Mouse (Mus musculus) thymus, postnatal 25 days (tissue): ENCODE results near the gene Hoxd10.

Experiments
- DNase-seq: peaks from one replicate; pipeline ENCODE4 v3.0.0; 2022

The Hoxd10 gene

DNA sequence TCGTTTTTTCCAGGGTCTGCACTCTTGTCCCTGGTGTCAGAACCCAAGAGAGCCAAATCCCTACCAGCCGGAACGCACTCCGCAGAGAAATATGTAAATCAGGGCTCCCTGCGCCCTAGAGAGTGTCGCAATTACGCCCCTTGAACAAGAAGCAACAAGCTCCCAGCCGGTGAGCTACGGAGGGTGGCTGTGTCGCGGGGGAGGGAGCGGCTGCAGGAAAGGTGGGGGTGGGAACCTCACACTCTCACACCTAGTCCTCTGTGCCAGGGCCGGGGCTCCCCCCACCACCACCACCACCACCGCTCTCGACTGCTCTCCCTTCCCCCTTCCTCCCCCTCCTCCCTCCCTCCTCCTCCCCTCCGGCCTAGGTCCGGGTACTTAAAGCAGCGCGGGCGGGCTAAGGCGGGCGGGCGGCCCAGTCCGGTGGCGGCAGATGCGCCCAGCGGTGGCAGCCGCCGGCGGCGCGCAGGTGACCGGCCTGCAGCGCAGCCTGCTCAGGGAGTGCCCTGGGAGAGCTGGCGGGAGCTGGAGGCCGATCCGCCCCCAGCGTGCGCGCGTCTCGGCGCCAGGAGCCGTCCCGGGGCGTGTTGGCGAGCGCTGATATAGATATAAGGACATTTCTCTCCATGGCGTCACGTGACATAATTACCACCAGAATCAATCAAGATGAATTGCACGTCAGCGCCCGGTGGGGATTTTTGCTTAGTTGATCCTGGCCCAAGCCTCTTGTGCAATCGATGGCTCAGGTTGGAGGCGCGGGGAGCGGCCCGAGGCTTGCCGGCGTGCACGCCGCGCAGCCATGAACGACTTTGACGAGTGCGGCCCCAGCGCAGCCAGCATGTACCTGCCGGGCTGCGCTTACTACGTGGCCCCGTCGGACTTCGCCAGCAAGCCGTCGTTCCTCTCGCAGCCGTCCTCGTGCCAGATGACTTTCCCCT, 9.9 kb upstream of the Hoxd10 start:
- no peak for DNase-seq

DNA sequence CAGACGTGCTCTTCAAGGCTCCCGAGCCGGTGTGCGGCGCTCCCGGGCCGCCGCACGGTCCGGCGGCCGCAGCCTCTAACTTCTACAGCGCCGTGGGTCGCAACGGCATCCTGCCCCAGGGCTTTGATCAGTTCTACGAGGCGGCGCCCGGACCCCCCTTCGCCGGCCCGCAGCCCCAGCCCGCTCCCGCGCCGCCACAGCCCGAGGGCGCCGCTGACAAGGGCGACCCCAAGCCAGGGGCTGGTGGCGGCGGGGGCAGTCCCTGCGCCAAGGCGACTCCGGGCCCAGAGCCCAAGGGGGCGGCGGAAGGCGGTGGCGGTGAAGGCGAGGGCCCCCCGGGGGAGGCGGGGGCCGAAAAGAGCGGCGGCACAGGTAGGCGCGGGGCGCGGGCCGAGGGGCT, 8.9 kb upstream of the Hoxd10 start:
- DNase-seq: no peak

DNA sequence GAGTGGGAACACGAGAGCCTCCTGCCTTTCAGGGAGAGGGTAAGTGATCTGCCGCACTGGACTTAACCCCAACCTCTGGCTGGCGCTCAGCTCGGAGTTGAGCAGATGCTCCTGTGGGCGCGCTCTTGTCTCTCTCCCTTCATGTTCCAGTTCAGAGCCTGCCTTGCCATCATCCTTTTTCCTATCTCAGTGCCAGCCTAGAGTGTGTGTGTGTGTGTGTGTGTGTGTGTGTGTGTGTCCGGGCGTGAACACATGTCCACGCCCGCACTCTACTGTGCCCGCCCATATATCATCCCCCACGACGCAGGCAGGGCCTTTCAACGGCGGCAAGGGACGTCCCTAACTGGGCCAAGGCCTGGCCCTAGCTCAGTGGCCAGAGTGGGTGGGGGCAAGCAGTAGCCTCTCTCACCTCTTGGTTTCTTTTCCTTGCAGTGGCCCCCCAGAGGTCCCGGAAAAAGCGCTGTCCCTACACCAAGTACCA, 8.2 kb upstream of the Hoxd10 start:
- DNase-seq: no peak

DNA sequence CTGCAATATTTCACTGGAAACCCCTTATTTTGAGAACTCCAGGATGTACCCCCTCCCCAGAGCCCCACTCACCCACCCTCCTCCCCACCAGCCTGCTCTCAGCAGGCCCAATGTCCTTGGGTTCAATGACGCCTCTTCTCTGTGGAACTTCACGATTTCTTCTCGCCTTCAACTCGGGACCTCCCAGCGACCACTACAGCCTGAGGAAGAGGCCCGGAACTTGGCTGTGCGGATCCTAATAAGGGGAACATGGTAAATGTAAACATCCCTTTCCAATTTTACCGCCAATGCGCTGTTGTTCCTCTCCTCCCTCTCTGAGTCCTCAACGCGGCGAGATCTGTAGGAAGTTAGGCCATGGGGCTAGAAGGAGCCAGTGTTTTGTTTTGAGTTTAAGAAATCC, 7.6 kb upstream of the Hoxd10 start:
- no peak for DNase-seq

DNA sequence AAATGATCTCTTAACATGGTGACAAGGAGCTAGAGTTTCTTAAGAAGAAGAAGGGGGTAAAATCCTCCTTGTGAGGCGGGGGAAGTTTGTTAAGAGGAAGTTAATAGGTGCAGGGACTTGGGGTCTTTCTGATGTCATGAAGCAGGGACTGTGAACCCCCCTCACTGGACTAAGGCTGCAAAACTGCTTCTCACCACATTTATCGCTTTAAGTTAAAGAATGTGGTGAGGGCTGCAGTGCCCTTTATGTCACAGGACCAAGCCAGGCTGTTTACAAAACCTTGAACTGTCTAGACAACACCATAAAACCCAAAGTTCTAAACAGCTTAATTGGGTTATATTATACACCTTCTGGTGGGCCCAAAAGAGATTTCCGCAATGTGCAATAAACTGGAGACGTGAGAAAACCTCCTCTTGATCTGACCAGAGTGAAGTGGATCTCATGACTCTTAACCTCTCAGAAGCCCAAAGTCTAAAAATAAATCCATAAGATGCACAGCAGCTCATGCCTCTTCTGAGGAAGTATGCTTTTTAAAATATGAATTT, 6.6 kb upstream of the Hoxd10 start:
- no peak for DNase-seq

DNA sequence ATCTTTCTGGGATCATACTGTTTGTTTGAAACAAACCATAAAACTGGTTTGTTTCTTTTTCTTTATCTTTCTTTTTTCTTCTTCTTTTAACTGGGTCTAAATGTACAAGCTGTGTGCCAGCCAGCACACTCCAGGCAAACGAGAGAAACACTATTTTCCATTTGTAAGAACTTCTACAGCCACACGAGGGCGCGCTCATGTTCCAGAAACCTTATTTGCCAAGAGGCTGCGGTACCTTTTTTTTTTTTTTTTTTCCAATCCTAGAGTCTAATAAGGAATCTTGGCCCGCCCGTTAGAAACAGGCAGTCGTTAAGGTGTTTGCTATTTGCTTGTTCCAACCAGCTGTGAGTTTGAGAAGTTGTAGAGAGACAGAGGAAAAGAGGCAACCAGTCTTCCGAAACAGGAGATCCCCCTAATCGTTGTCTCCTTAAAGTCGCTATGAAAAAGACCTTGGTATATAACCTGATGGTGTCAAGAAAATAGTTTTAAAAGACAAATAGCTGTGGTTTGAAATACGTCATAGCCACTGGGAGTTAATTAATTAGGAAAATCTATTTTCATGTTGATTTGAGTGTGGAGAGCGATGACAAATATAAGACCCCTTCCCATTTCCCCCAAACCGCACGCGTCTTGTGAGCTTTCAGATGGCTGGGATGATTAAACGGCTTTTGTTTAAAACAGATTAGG, 5.3 kb upstream of the Hoxd10 start:
- no peak for DNase-seq

DNA sequence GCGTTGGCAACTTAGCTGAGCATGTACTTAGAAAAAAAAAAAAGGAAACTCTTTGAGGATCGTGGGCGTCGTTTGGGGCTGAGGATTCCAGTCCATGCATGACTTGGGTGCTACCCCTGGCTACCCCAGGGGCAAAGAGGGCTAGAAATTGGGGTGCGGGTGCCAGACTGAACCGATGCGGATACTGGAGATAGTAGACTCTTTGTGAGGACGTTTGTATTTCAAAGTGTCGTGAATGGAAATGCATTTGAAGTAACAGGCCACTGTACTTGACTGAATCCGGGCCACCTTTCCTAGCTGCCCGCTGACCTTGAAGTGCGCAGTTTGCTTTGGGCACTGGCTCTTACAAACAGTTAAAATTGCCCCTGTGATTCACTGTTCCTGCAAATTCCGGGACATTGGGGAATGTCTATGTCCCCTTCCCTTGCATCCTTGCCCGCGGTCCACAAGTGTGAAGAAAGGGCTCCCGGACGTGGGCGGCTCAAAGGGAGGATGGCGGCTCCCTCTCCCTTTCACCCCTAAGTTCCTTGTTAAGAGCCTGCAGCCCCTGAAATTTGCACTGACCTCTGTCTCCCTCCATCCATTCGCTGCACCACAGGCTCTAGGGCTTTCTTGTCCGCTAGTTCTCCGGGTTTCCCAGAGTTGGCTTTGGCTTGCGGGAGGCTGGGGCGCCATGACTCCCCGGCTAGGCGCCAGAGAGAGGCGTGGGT, 4.6 kb upstream of the Hoxd10 start:
- DNase-seq: no peak

DNA sequence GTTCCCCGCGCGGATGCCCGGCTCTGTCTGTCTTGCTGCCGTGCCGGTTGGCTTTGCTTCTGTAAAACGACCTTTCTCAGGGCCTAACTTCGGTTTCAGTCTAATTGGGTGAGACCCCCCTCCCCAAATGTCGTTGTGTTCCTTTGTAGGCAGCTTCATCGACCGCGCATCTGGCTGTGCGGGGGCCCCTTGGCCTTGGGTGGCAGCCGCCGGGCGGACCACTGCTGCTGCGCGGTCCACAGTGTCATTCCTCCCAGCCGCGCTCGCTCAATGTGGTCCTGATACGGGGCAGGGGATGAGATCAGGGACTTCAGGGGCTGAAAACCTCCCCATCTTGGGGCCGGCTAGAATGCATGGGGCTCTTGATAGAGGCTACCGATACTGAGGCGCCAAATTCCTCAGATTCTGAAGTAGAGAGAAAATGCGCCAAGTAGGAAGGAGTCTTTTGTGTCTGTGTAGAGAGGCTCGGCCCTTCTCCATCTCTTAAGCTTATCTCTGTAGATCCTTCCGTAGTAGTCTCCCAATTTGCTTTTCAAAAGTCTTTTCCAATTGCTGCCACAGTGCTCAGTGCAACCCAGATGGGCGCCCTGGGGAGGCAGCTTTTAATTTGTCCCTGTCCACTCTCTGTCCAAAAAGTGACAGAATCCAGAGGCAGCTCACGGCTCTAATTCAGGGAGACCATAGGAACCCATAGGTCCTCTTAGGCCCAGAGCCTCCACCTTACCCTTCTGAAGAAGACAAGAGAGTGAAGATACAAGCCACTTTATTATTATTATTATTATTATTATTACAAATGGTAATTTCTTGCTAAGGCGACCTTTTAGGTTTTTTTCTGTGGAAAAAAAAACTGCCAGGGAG, 3.8 kb upstream of the Hoxd10 start:
- DNase-seq: no peak

DNA sequence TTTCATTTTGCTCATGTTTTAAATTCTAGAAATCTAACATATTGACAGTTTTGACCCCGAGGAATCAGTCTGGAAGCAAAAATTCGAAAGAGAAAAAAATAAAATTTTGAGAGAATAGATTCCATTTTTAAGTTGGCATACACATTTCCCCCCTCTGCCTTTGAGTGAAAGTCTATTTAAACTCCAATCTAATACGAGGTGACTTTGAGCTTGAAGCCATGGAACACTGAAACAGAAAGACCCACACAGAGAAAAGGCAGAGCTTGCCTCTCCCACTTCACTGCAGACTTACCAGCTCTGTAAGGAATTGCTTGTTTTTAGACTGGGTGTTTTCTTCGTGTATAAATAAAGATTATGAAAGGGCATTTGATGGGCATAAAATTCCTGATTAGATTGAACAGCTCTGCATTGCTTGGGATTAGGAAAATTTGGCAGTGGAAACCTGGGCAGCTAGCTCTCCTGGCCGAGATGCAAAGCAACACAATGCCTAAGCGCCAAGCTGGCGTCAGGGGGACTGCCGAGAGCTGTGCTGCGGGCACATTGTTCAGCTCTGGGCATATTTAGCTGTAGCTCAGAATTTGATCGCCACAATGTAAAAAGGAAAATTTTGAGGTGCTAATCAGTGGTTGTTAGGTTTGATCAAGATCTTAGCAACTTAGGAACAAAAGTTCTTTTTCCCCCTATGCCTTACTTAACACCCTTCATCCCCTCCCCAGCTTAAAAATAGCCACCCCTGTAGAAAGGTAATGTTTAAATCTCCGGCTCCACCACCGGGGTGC, 2.7 kb upstream of the Hoxd10 start:
- DNase-seq: no peak

DNA sequence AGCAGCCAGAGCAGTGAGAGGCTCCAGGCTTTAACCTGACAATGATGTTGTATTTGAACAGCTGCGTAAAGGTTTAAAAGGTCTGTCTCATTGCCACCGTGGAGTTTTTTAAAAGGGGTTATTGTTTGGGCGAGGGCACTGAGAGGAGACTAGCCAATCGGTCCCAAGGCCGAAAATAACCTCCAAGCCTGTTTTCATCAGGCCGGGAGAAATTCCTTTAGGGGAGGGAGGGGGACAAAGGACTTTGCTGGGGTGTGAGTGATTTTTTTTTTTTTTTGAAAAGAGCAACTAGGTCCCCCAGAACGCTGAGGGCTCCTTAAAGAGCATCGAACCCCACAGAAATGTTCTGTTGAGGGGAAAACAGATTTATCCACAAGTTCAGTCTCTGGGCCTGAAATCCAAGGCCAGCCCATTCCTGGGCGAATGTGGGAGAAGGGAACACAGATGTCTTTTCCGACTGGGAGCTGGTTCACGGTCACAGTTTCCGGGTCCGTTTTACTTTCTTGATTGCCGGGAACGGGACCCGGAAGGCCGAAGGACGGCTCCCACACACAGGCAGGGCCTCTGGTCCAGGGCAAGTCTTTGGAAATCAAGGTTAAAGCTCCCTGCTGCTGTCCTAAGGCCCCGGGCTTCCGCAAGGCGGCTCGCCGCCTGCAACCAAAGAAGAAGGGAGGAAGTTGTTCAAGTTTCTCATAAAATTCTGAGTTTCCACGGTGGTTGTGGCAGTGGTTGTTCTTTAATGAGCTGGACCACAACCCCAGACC, 2.0 kb upstream of the Hoxd10 start:
- no peak for DNase-seq

DNA sequence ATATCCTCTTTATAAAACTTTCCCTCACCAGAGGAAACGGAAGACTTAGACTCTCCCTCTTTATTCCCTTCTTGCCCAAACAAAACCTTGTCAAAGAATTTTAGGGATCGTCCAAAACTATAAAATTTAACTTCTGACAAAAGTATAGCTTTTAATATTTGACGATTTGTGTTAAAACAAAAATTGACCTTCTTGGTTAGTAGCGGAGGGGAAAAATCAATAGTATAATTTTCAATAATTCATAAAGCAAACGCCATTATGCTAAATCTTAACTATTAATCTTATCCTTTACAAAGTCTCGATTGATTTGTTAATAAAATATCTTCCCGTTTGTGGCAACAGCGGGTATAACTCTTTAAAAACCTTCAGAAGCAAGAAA, 1.4 kb upstream of the Hoxd10 start:
- DNase-seq: no peak

DNA sequence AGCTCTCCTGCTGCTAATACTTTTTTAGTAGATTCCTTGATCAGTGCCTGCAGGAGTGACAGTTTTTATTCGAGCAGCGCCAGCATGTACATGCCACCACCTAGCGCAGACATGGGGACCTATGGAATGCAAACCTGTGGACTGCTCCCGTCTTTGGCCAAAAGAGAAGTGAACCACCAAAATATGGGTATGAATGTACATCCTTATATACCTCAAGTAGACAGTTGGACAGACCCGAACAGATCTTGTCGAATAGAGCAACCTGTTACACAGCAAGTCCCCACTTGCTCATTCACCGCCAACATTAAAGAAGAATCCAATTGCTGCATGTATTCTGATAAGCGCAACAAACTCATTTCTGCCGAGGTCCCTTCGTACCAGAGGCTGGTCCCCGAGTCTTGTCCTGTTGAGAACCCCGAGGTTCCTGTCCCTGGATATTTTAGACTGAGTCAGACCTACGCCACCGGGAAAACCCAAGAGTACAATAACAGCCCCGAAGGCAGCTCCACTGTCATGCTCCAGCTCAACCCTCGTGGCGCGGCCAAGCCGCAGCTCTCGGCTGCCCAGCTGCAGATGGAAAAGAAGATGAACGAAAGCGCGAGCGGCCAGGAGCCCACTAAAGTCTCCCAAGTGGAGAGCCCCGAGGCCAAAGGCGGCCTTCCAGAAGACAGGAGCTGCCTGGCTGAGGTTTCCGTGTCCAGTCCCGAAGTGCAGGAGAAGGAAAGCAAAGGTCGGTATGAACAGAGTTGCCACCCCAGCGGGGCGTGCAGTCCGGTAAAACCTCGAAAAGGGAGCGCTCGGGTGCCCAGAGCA, 477 bp downstream of the Hoxd10 start:
- no peak for DNase-seq

DNA sequence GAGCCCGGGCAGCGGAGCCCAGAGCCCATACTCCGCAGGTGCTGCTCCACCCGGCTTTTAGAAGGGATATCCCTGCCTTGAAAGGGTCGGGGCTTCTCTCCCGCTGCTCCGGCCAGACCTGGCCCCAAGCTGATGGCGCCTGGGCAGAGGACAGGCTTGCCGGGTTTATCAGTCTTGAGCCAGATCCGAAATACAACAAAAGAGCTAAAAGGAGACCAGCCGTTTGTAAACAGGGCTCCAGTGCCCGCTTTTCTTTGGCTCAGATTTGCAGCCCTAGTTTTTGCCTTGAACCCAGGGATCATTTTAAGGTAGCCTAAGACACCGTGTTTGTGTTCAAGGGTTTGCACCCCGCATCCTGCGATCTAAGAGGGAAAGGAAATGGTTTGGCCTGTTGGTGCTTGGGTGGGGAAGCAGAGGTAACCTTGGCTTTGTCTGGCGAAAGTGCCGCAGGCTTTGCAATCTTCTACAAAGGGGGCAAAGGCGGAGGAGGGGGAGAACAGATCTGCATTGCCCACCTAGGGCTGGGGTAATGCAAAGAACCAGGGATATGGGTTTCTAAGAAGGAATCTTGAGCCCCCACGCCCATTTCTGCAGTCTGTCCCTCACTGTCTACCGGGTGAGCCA, 1.2 kb downstream of the Hoxd10 start:
- DNase-seq: no peak

DNA sequence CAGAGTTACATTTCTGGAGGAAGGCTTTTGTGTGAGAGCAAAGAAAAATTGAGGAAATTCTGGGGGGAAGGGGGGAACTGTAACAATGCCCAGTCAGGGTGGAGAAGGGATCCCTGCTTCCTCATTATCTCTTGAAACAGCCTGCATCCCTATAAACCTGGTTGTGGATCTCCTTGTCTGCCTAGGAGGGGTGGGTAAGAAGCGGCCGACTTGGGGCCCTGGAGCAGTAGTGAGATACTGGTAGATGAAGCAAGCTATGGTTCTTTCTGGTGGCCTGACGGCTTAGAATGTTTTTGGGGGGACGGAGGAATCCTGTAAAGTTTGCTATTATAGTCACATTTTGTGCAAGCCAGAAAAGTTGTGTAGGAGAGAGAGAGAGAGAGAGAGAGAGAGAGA, 1.7 kb downstream of the Hoxd10 start:
- no peak for DNase-seq

DNA sequence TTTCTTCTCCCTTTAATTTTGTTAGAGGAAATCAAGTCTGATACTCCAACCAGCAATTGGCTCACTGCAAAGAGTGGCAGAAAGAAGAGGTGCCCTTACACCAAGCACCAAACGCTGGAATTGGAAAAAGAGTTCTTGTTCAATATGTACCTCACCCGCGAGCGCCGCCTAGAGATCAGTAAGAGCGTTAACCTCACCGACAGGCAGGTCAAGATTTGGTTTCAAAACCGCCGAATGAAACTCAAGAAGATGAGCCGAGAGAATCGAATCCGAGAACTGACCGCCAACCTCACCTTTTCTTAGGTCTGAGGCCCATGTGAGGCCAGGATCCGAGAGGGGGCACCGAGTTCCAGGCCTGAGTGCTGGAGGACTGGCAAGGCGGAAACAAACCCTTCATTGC, 2.3 kb downstream of the Hoxd10 start:
- no peak for DNase-seq

DNA sequence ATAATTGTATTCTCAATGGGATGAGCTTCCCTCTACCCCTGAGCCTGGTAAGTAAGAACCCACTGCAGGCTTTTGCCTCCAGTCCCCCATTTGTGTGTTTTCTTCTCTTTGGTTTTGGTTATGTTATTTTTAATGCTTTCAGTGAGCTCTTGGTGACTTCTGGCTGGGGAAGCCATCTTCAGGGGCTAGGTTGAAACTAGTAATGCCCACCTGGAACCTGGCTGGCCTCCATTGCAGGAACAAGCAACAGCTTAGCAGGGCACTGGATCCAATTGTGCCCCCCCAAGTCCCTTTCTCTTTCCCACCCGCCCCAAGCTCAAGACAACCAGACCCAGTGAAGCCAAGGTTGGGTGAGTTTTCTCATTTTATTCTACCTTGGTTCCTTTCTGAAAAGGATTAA, 3.7 kb downstream of the Hoxd10 start:
- DNase-seq: no peak

DNA sequence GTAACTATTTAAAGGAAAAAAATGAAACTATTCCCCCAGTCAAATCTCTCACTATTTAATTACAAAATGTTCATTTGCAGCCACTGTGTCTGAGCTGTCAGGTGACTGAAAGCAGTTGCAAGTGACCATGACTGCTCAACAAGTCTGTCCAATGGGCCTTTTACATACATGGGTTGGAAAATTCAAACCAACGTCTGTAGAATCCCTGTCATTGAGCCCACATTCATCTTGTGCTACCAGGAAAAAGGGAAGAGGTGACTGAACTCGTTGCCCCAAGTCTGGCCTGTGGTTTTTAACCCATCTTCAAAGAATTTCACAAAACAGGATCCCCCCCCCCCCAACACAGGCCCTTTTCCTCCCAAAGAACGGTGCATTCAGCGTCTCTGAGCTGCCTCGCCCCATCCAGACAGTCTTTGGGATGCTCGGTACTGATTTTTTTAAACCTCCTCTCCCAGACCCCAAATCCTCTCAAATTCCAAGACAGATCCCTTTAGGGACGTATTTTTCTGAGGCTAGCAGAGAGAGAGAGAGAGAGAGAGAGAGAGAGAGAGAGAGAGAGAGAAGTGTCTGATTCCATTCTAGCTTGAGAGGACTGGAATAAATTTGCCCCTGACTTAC, 4.2 kb downstream of the Hoxd10 start:
- no peak for DNase-seq

DNA sequence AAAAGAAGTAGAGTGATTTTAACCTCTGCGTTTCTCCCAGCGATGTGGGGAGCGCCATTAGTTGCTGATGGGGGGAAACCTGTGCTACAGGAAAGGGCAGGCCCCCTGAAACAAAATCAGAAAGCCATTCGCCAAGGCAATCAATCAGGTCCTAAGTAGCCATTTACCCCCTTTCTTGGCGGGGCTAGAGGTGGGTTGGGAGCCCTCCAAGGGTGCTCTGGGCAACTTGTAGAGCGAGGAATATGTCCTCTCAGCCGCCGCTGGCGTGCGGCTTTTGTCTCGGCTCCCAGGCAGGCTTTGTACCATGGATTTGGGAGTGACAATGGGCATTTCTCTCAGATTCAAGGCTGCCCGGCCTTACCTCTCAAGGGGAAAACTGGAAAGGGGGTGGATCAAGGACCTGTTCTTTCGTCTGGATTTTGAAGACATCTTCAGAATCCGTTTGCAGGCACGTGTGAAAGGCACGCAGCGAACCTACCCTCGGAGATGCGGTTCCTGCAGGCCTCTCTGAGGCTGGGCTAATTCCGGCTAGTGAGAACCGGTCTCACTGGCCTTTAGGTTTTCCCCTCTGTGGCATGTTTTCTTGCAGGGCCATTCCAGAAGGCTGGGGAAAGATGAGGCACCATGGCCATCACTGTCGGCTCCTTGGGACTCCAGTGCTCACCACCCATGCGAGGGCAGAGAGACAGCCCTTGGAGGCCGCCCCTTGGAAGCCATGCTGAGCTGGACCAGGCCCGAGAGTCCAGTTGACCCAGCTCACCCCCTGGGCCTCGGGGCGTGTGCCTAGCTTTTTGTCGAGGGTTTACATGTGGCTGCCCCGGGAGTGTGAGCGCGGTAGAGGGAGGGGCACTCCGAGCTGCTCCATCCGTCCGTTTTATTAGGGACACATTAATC, 5.0 kb downstream of the Hoxd10 start:
- DNase-seq: no peak
